7 mouse cellular contexts compared by ENCODE assay signal in genomic region chr17:34587814-34588213, GRCm38 (mm10). TPM values are rescaled to one million over a fixed set of nuclear protein-coding genes. Genes with fewer than 3 reads are reported as not detected.
DNase-seq lines count a peak whose midpoint lies in the region; ATAC-seq and TF ChIP-seq lines count a peak whose summit lies in the region.

No protein-coding gene starts in this region.

- H3K9ac ChIP-seq in limb, embryonic 13.5 days, result peak overlapping the region; percentile 94
- peak overlapping the region; percentile 88 for H3K9ac ChIP-seq in stomach, embryonic 15.5 days

- 4% methylated on average over 19 of the region's 19 CpGs for WGBS in limb, embryonic 13.5 days
- 4% methylated on average over 19 of the region's 19 CpGs for WGBS in stomach, embryonic 15.5 days

- H3K4me3 ChIP-seq in megakaryocyte, embryonic 14.5 days (replicated peaks), result peak overlapping the region; percentile 93
- peak overlapping the region; percentile 74 for H3K4me3 ChIP-seq in embryonic fibroblast, embryonic 13.5 days (ENCODE audit: insufficient read depth, low read length)
- H3K4me3 ChIP-seq in limb, embryonic 13.5 days, result peak overlapping the region; percentile 75
- peak overlapping the region; percentile 87 for H3K4me3 ChIP-seq in stomach, embryonic 15.5 days (replicated peaks)

- H3K27ac ChIP-seq in embryonic fibroblast, embryonic 13.5 days (ENCODE audit: insufficient read depth, low read length), result peak overlapping the region; percentile 18; the same call in 1 of the 2 replicates
- H3K27ac ChIP-seq in limb, embryonic 13.5 days, result peak overlapping the region; percentile 98
- H3K27ac ChIP-seq in stomach, embryonic 15.5 days, result peak overlapping the region; percentile 99

- no peak for ATAC-seq in megakaryocyte, adult 5-6 weeks (ENCODE audit: poor library complexity, severe bottlenecking)
- ATAC-seq in limb, embryonic 13.5 days (ENCODE audit: low FRiP score, low read depth), result no peak
- ATAC-seq in stomach, embryonic 15.5 days (ENCODE audit: insufficient read depth, low FRiP score, low read depth), result 0 out of 2 replicates have a peak, but pooled peaks have one; percentile 0

- H3K27me3 ChIP-seq in megakaryocyte, embryonic 14.5 days (replicated peaks), result peaks cover 18% of the 10 kb centered on the region
- no peaks in the 10 kb centered on the region for H3K27me3 ChIP-seq in limb, embryonic 13.5 days
- no peaks in the 10 kb centered on the region for H3K27me3 ChIP-seq in stomach, embryonic 15.5 days (replicated peaks)

- peak overlapping the region; percentile 98 for H3K4me2 ChIP-seq in limb, embryonic 13.5 days (replicated peaks)
- peak overlapping the region; percentile 97 for H3K4me2 ChIP-seq in stomach, embryonic 15.5 days

- no peak for TF ChIP-seq CTCF in embryonic fibroblast, embryonic 13.5 days (IDR thresholded peaks at IDR 0.05; ENCODE audit: borderline replicate concordance, insufficient read depth, low read length)

- no peaks in the 10 kb centered on the region for H3K9me3 ChIP-seq in megakaryocyte, embryonic 14.5 days
- H3K9me3 ChIP-seq in limb, embryonic 13.5 days, result no peaks in the 10 kb centered on the region
- no peaks in the 10 kb centered on the region for H3K9me3 ChIP-seq in stomach, embryonic 15.5 days

- no peak for DNase-seq in left cerebral cortex, adult 9 months (ENCODE audit: low spot score in 2 of 2)
- DNase-seq in lung, postnatal 25 days (ENCODE audit: low spot score), result no peak

- no peaks in the 10 kb centered on the region for H3K36me3 ChIP-seq in megakaryocyte, embryonic 14.5 days (replicated peaks; ENCODE audit: low read length)
- no peaks in the 10 kb centered on the region for H3K36me3 ChIP-seq in limb, embryonic 13.5 days
- H3K36me3 ChIP-seq in stomach, embryonic 15.5 days, result no peaks in the 10 kb centered on the region

- H3K4me1 ChIP-seq in megakaryocyte, embryonic 14.5 days, result peaks cover 50% of the 10 kb centered on the region
- H3K4me1 ChIP-seq in embryonic fibroblast, embryonic 13.5 days (ENCODE audit: control insufficient read depth, insufficient read depth, low read length), result peaks cover 3% of the 10 kb centered on the region; the same call in 1 of the 2 replicates
- peaks cover 49% of the 10 kb centered on the region for H3K4me1 ChIP-seq in limb, embryonic 13.5 days
- H3K4me1 ChIP-seq in stomach, embryonic 15.5 days, result peaks cover 48% of the 10 kb centered on the region

- no peak for TF ChIP-seq POLR2A in embryonic fibroblast, embryonic 13.5 days (IDR thresholded peaks at IDR 0.05; ENCODE audit: low read depth, low read length)

RNA-seq across cellular contexts. Expression of gene Gpsm3, which starts 1.8 kb away (rescaled TPM):
- 402 and 833 TPM in 2 replicates for polyA plus RNA-seq in megakaryocyte, embryonic 14.5 days (2012; ENCODE audit: insufficient read depth, low replicate concordance)
- total RNA-seq in megakaryocyte, adult 5-6 weeks (2015), result 243 and 248 TPM in 2 replicates
- 75.7 and 109 TPM in 2 replicates for total RNA-seq in megakaryocyte, adult 5-6 weeks (2017)
- polyA plus RNA-seq in embryonic fibroblast, embryonic 13.5 days (2011; ENCODE audit: insufficient read length, low read depth, missing spikeins), result 0.99 and 1.0 TPM in 2 replicates
- polyA plus RNA-seq in limb, embryonic 13.5 days (2015; fragmentation: Nextera tagmentation; extraction: Ambion mirVana), result 4.0 and 5.8 TPM in 2 replicates
- polyA plus RNA-seq in stomach, embryonic 15.5 days (2015; fragmentation: Nextera tagmentation; extraction: Ambion mirVana), result 10.2 and 11.9 TPM in 2 replicates

RNA-seq across cellular contexts. Expression of gene Pbx2, which starts 3.3 kb away (rescaled TPM):
- 108 and 181 TPM in 2 replicates for polyA plus RNA-seq in megakaryocyte, embryonic 14.5 days (2012; ENCODE audit: insufficient read depth, low replicate concordance)
- 18.3 and 26.6 TPM in 2 replicates for total RNA-seq in megakaryocyte, adult 5-6 weeks (2015)
- 29.3 and 32.7 TPM in 2 replicates for total RNA-seq in megakaryocyte, adult 5-6 weeks (2017)
- polyA plus RNA-seq in embryonic fibroblast, embryonic 13.5 days (2011; ENCODE audit: insufficient read length, low read depth, missing spikeins), result 38.2 and 43.9 TPM in 2 replicates
- polyA plus RNA-seq in limb, embryonic 13.5 days (2015; fragmentation: Nextera tagmentation; extraction: Ambion mirVana), result 17.6 and 18.9 TPM in 2 replicates
- polyA plus RNA-seq in stomach, embryonic 15.5 days (2015; fragmentation: Nextera tagmentation; extraction: Ambion mirVana), result 8.5 and 9.2 TPM in 2 replicates

RNA-seq across cellular contexts. Expression of gene Ager, which starts 9.8 kb away (rescaled TPM):
- polyA plus RNA-seq in megakaryocyte, embryonic 14.5 days (2012; ENCODE audit: insufficient read depth, low replicate concordance), result 32.8 and 44.2 TPM in 2 replicates
- total RNA-seq in megakaryocyte, adult 5-6 weeks (2015), result 1.8 and 4.8 TPM in 2 replicates
- total RNA-seq in megakaryocyte, adult 5-6 weeks (2017), result 1.6 and 2.4 TPM in 2 replicates
- polyA plus RNA-seq in embryonic fibroblast, embryonic 13.5 days (2011; ENCODE audit: insufficient read length, low read depth, missing spikeins), result 0.70 and 0.83 TPM in 2 replicates
- 3.5 TPM in 2 replicates for polyA plus RNA-seq in limb, embryonic 13.5 days (2015; fragmentation: Nextera tagmentation; extraction: Ambion mirVana)
- 3.1 and 3.5 TPM in 2 replicates for polyA plus RNA-seq in stomach, embryonic 15.5 days (2015; fragmentation: Nextera tagmentation; extraction: Ambion mirVana)

RNA-seq across cellular contexts. Expression of gene Rnf5, which starts 15.7 kb away (rescaled TPM):
- 37.8 and 101 TPM in 2 replicates for polyA plus RNA-seq in megakaryocyte, embryonic 14.5 days (2012; ENCODE audit: insufficient read depth, low replicate concordance)
- total RNA-seq in megakaryocyte, adult 5-6 weeks (2015), result 44.7 and 59.5 TPM in 2 replicates
- 8.9 and 11.9 TPM in 2 replicates for total RNA-seq in megakaryocyte, adult 5-6 weeks (2017)
- 34.1 and 41.0 TPM in 2 replicates for polyA plus RNA-seq in embryonic fibroblast, embryonic 13.5 days (2011; ENCODE audit: insufficient read length, low read depth, missing spikeins)
- 133 and 135 TPM in 2 replicates for polyA plus RNA-seq in limb, embryonic 13.5 days (2015; fragmentation: Nextera tagmentation; extraction: Ambion mirVana)
- 130 and 142 TPM in 2 replicates for polyA plus RNA-seq in stomach, embryonic 15.5 days (2015; fragmentation: Nextera tagmentation; extraction: Ambion mirVana)

RNA-seq across cellular contexts. Expression of gene Agpat1, which starts 16.2 kb away (rescaled TPM):
- 165 and 309 TPM in 2 replicates for polyA plus RNA-seq in megakaryocyte, embryonic 14.5 days (2012; ENCODE audit: insufficient read depth, low replicate concordance)
- total RNA-seq in megakaryocyte, adult 5-6 weeks (2015), result 29.0 and 36.5 TPM in 2 replicates
- total RNA-seq in megakaryocyte, adult 5-6 weeks (2017), result 24.2 and 24.5 TPM in 2 replicates
- 97.5 and 109 TPM in 2 replicates for polyA plus RNA-seq in embryonic fibroblast, embryonic 13.5 days (2011; ENCODE audit: insufficient read length, low read depth, missing spikeins)
- 52.9 and 58.4 TPM in 2 replicates for polyA plus RNA-seq in limb, embryonic 13.5 days (2015; fragmentation: Nextera tagmentation; extraction: Ambion mirVana)
- 49.3 and 50.8 TPM in 2 replicates for polyA plus RNA-seq in stomach, embryonic 15.5 days (2015; fragmentation: Nextera tagmentation; extraction: Ambion mirVana)

Comparison
In these comparisons a context has a peak if more than half of its experiments do, and no peak if none do; other contexts are left out.
1. H3K27ac ChIP-seq: peak in every context shown above with its lines; median percentile 99 in stomach, embryonic 15.5 days; 98 in limb, embryonic 13.5 days; 18 in embryonic fibroblast, embryonic 13.5 days.
2. RNA of gene Gpsm3, which starts 1.8 kb away (polyA plus RNA-seq): 402 to 833 TPM in megakaryocyte, embryonic 14.5 days; 10.2 to 11.9 TPM in stomach, embryonic 15.5 days, 4.0 to 5.8 TPM in limb, embryonic 13.5 days and 0.99 to 1.0 TPM in embryonic fibroblast, embryonic 13.5 days; every median in the first group is over 10 times any median in the second.
3. Peak in every context shown above with its lines, with median percentiles within 50 percentile points of each other: H3K4me3 ChIP-seq.